Mouse (Mus musculus) lung, postnatal 4 days (tissue): Measurements from ENCODE around the gene Ntf3.
A peak's percentile ranks its signal among the peaks of the same experiment; 100 is the strongest.

ENCODE experiments used
- DNase-seq, 2 experiments: peaks; one replicate each; pipeline ENCODE4 v3.0.0; 2021

Gene Ntf3

GRCm38 (mm10) chr6:126166548-126167207 lies at the start of gene Ntf3:
TSS of gene Ntf3 (minus strand) at chr6:126166910.
- DNase-seq, result no peak

- no peak for DNase-seq
Measured at GRCm38 (mm10) chr6:126213330-126213729, 46.6 kb upstream of the Ntf3 start.

GRCm38 (mm10) chr6:126203366-126203765 lies 36.7 kb upstream of the Ntf3 start:
- no peak for DNase-seq

DNA sequence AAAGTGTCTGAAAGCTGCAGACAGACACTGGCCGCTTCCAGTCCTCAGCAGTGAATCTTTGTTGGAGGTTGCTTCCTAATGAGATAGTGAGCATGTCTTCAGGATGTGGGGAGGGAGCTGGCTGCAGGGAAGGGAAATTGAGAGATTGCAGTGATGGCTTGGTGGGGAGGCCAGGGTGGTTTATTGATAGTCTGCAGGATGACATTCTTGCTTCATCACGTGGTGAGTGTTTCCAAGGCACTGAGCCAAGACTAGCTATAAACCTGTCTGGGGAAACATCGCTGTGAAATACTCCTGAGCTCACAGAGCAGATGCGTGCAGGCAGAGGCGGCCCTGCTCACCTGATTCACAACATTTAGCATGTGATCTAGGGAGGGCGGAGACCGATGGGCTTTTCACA lies 36.2 kb upstream of the Ntf3 start:
- DNase-seq, result no peak

GRCm38 (mm10) chr6:126201721-126202120 lies 35.0 kb upstream of the Ntf3 start:
- no peak for DNase-seq

- DNase-seq, result no peak
Measured at GRCm38 (mm10) chr6:126199916-126200315, 33.2 kb upstream of the Ntf3 start.

GRCm38 (mm10) chr6:126194760-126195159 lies 28.1 kb upstream of the Ntf3 start:
- DNase-seq, result no peak

DNA sequence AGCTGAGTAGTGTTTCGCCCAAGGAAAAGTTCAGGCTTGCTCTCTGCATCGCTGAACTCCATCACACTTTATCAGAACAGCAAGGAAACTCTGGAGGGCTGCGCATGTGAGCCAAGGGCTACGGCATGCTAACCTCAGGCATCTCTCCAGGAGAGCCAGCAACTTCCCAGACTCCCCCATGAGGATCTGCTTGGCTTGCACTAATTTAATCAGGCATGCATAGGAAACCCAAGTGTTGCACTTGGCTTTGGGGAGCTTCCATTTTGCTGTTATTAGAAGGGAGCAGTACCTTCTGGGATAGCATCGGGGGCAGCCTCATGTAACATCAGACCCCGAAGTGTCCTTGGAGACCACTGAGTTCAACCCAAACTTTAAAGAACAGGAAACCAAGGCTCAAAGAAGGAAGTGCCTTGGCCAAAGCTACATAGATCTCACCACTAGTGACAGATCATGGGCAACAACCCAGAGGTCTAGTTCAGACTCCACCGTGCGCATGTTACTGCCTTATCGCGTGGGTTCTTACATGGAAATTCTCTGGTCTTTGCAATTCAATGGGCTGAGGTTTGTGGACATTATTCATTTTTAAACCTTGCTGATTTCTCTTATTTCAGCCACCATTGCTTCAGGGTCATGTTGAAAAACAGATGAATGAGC lies 23.6 kb upstream of the Ntf3 start:
- DNase-seq, result no peak

DNA sequence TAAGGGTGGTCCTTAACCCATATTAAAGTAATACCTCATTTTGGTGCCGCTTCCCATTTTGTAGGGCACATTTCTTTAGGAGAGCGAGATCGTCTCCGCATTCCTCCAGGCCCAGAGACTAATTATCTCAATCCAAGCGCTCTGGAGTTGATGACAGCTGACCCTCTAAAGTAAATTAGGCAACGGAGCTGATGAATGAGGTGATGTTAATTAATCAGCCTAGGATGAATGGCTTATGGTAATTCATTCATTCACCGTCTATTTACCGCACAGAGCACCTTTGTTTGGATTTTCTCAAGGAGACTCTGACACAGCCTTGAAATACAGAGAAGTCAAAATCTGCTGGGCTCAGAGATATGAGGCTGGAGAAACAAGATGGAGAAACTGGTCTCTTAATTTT lies 20.7 kb upstream of the Ntf3 start:
- no peak for DNase-seq

DNA sequence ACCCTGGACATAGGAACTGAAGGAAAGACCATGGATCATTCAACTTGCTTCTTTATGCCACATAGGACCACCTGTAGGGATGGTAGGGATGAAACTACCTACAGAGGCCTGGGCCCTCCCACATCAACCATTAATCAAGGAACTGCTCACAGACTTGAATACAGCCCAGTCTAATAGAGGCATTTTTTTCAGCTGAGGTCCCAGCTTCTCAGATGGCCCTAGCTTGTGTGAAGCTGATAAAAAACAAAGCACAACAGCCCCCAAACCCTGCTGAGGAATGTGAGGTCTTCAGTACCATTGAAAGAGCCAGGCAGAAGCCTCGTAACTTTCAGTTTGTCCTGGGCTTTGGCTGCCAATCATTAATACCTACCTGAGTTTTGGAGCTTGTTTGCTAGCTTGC lies 19.4 kb upstream of the Ntf3 start:
- no peak for DNase-seq

DNA sequence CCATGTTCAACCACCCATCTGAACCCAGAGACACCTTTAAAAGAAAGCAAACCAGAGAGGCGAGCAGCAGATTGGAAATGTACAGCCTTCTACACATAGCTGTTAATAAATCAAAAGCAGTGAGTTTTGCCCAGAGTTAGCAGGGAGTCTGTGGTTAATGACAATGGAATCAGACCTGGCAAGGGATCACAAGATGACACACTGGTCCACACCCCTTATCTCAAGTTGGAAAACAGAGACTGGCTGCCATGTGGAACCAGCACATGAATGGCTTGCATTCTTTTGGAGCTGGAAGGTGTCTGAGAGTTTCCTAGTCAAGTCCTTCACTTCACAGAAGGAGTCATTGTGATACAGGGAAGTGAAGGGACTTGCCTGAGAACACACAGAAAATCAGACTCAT lies 5.4 kb upstream of the Ntf3 start:
- no peak for DNase-seq

- no peak for DNase-seq
Measured at GRCm38 (mm10) chr6:126170772-126171171, 4.1 kb upstream of the Ntf3 start.

GRCm38 (mm10) chr6:126167731-126168130 lies 1.0 kb upstream of the Ntf3 start:
- DNase-seq, result peak in 1 of 2 experiments; percentile 38

DNA sequence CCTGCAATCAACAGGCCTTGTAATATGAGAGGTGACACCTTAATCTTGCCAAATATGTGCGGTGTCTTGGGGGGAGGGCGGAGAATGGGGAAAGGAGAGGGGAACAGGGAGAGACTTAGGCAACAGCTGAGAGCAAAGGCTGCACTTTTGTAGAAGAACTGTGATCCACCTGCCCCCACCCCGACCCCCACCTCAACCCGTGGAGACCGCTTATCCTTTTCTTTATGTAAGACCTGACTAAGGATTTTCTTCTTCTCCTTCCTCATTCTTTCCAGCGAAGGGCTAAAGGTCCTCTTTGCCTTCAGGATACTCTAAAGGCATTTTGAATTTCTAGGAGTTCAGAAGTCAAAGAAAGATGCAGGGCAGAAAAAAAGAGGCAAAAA lies 489 bp upstream of the Ntf3 start:
- DNase-seq, result no peak

DNA sequence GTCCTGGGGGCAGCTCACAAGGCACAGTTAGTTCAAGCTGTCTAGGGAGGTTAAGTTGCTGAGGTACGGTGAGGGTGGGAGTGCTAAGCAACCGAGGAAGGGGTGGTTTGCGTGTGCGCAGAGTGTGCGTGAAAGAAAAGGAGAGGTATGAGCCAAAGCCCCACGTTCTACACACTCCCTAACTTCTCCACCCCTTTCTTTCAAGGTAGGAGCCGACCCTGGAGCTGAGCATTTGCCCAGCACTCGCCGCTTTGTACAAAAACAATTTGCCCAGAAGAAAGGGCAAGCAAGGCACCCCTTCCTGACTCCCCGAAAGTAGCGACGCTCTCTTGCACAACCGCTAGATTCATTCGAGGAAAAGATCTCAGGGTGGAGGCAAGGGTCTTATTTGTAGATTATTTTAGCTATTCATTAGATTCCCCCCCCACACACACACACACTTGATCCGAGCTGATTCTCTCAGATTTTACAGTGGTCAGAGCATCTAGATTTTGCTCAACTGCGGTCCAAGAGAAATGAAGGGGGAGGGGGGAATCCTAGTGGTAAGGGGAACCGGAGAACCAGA lies 1.0 kb downstream of the Ntf3 start:
- DNase-seq, result no peak

DNA sequence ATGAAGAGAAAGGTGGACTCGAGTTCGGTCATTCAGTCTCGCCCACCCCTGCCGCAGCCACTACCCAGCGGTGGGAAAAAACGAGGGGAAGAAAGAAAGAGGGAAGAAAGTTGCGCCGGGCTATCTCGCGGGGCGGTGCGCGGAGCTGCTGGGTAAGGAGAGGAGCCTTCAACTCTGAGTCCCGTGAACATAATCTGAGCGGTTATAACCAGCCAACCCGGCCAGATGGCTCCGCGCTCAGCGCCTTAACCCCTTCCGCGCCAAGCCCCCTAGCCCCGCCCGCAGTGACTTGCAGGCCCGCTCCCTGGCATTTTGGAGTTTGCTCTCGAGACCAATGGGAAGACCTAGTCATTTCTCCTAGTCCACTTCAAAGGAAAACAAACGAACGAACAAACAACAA lies 1.9 kb downstream of the Ntf3 start:
- no peak for DNase-seq

GRCm38 (mm10) chr6:126163861-126164755 lies 2.6 kb downstream of the Ntf3 start:
- no peak for DNase-seq

- DNase-seq, result peak in 1 of 2 experiments; percentile 44
Measured at GRCm38 (mm10) chr6:126163181-126163621, 3.5 kb downstream of the Ntf3 start.

- DNase-seq, result no peak
Measured at GRCm38 (mm10) chr6:126162351-126162758, 4.4 kb downstream of the Ntf3 start.

- DNase-seq, result no peak
Measured at GRCm38 (mm10) chr6:126161571-126162340, 5.0 kb downstream of the Ntf3 start.

- no peak for DNase-seq
Measured at GRCm38 (mm10) chr6:126160067-126160411, 6.7 kb downstream of the Ntf3 start.

GRCm38 (mm10) chr6:126159279-126160066 lies 7.2 kb downstream of the Ntf3 start:
- DNase-seq, result no peak
